Mouse (Mus musculus) gastrocnemius, adult 18-20 months (tissue): Measurements from ENCODE around the gene Pip4k2c. TPM values are rescaled to one million over a fixed set of nuclear protein-coding genes. Genes with fewer than 3 reads are reported as not detected.
"Not testable (repeated sequence)": the region's sequence is repeated elsewhere in the genome, so short reads cannot be mapped to it uniquely, and the experiment has no call there.

ENCODE experiments used
- DNase-seq: peaks from one replicate; pipeline ENCODE4 v3.0.0; 2021; ENCODE audit warnings: low spot score
- total RNA-seq, 2 experiments: library from RNA; stranded (reverse); gene quantifications; 2 replicates each; pipeline ENCODE4 v1.2.3; 2021

Pip4k2c gene
- total RNA-seq, 2 experiments from 2014 or later = 7.4 to 8.2 TPM

GRCm38 (mm10) chr10:127210961-127211405 is 402 bp downstream of the Pip4k2c start:
- no peak for DNase-seq

- no peak for DNase-seq
These were observed 1.3 kb downstream of the Pip4k2c start for GRCm38 (mm10) chr10:127209928-127210570.

- DNase-seq = no peak
These were observed 2.5 kb downstream of the Pip4k2c start for GRCm38 (mm10) chr10:127208921-127209320.

- DNase-seq = no peak
These were observed 6.0 kb downstream of the Pip4k2c start for GRCm38 (mm10) chr10:127205373-127205772.

GRCm38 (mm10) chr10:127204589-127204988 is 6.8 kb downstream of the Pip4k2c start:
- no peak for DNase-seq

GRCm38 (mm10) chr10:127203106-127203505 is 8.3 kb downstream of the Pip4k2c start:
- no peak for DNase-seq

- no peak for DNase-seq
These were observed 11.1 kb downstream of the Pip4k2c start for GRCm38 (mm10) chr10:127200279-127200678.

- DNase-seq = no peak
These were observed 11.9 kb downstream of the Pip4k2c start for GRCm38 (mm10) chr10:127199474-127199873.

GRCm38 (mm10) chr10:127199068-127199467 is 12.3 kb downstream of the Pip4k2c start:
- no peak for DNase-seq

- no peak for DNase-seq
These were observed 12.9 kb downstream of the Pip4k2c start for GRCm38 (mm10) chr10:127198492-127198891.

GRCm38 (mm10) chr10:127197505-127198110 is 13.8 kb downstream of the Pip4k2c start:
- DNase-seq = no peak

- DNase-seq = no peak
These were observed 14.3 kb downstream of the Pip4k2c start for GRCm38 (mm10) chr10:127197104-127197503.

GRCm38 (mm10) chr10:127196392-127196791 is 15.0 kb downstream of the Pip4k2c start:
- DNase-seq = peak; percentile 74

GRCm38 (mm10) chr10:127195328-127196129 is 15.9 kb downstream of the Pip4k2c start, which contains the start of gene Dtx3:
TSS of gene Dtx3 (minus strand) at chr10:127195728.
- no peak for DNase-seq

- DNase-seq = peak; percentile 62
These were observed 16.7 kb downstream of the Pip4k2c start for GRCm38 (mm10) chr10:127194428-127195327.

- no peak for DNase-seq
These were observed 18.4 kb downstream of the Pip4k2c start for GRCm38 (mm10) chr10:127193011-127193410.

GRCm38 (mm10) chr10:127192057-127192328 is 19.4 kb downstream of the Pip4k2c start:
- DNase-seq = not testable (repeated sequence)

GRCm38 (mm10) chr10:127191191-127192056 is 20.0 kb downstream of the Pip4k2c start:
- no peak for DNase-seq

GRCm38 (mm10) chr10:127190398-127191190 is 20.8 kb downstream of the Pip4k2c start:
- no peak for DNase-seq
